Mouse (Mus musculus) brain, adult 2 months (tissue): ENCODE measurements around the gene Faap100.
A peak's percentile ranks its signal among the peaks of the same experiment; 100 is the strongest.
"Not testable (repeated sequence)": the region's sequence is repeated elsewhere in the genome, so short reads cannot be mapped to it uniquely, and the experiment has no call there.

ENCODE experiments used
- DNase-seq: peaks from one replicate; pipeline ENCODE4 v3.0.0; 2011; ENCODE audit warnings: low read depth, low spot score

The Faap100 gene

DNA sequence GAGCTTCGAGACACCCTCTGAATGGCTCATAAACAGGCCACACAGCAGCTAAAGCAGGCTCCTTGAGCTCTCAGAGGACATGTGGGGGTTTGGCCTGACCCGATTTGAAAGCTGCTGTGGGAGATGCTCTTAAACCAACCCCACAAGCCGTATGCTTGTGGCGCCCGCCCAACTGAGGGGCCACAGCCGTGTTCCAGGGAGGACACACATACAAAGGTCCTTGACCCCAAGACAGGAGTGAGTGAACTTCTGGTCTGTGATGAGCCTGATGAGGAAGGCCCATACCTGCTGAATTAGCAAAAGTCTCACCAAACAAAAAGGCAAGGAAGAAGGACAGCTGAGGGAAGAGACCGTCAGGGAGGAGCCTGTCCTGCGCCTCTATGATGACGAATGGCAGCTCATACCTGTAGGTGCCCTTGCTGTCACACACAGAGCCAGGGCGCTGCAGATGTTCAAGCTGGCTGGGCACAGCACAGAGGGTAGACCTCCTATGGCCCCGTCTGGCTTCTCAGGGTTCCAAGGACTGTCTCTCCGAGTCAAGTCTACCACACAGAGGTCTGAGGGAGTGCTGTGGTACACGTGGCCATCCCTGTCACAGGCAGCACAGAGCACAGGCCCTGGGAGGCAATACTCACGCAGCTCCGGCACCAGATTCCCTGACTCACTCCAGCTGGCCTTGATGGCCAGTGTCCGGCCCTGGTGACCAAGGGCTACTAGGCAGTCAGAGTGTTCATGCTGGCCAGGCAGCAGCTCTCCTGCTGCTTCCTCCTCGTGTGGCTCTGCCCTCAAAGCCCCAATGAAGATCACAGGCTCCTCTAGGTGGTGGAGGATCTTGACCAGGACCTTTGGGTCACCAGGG is 2.0 kb downstream of the Faap100 start:
- DNase-seq: no peak

DNA sequence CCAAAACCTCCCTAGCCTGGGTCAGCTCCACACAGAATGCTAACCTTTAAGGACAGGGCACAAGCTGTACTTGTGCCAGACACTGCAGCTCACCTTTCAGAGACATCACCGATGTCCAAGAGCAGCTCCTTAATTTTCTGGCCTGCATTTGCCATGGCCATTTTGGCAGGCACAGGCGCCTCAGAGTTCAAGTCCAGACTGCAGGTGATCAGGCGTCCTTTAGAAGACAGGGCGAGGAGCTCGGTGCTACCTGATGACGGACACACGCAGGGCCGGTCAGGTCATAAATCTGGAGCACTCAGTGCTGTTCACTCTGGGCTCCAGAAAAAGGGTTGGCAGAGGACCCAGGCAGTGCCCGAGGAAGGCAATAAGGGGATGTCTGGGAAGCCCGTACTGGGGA is 3.2 kb downstream of the Faap100 start:
- DNase-seq: no peak

GRCm38 (mm10) chr11:120373820-120374586 is 4.6 kb downstream of the Faap100 start:
- DNase-seq: no peak

DNA sequence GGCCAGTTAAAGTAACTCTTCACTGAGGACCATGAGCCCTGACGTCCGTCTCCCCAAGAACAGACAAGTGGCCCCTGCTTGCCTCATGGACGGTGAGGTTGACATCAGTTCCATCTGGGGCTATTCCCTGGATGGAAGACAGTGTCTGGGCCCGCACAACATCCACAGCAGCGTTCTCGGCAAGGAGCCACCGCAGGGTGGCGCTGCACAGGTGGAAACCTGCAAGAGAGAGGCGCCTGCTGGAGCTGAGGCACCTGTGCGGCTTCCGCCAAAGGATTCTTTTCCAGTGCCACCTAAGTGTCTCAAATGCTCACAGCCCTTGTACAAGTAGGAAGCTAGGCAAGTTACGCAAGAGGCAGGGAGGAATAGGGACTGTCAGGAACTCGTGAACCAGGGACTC is 5.5 kb downstream of the Faap100 start:
- DNase-seq: peak; percentile 46

DNA sequence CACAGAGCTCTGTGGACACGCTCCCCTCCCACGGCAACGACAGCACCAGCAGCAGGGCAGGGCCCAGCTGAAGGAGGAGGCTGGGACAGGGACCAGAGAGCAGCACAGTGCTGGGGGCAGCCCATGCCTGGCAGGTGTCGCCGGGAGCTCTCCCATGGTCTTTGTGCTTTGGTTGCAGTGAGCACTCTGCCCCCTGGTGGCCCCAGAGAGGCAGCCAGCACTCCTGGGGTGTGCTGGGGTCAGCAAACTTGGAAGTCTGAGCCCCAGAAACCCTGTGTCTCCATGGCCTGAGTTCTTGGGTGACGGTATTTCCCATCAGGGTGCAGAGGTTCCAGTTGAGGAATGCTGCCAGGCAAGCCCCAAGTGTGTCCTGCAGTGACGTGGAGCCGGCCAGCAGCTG is 8.9 kb downstream of the Faap100 start:
- DNase-seq: peak; percentile 61

GRCm38 (mm10) chr11:120366443-120367027 is 12.0 kb downstream of the Faap100 start:
- DNase-seq: no peak

DNA sequence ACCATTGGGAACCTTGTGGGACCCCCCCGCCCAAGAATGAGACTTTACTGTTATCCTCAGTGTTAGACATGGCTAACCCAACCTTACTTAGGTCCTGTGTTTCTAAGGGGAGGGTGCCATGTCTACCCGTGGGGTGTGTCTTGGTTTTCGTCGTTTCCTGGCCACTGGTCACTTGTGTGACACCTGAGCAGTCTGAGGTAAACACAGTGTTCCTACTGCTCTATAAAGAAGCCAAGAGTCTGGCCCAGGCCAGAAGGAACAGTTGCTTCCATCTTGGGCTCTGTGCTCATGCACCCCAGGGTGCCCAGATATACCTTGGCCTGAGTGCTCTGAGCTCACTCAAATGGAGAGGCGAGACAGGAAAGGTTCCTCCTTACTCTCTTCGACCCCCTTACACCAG is 15.7 kb downstream of the Faap100 start:
- DNase-seq: no peak

DNA sequence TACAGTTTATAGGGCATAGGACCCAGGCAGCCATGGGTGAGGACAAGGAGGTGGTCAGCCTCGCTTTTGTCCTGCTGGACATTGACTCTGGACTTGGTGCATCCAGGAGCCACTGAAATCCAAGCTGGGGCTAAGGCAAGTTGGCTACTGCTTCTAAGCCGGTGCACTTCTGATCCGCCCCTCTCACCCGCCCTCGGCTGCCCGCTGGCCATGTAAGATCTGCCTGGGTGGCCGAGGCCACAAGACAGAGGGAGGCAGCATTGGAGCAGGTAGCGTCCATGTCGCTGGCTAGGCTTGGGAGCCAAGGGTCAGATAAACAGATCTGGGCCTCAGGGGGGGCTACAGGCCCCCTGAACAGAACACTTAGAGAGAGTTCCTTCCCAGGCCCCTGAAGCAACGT is 17.3 kb downstream of the Faap100 start, which contains the start of gene Fscn2:
TSS of gene Fscn2 (plus strand) at position 240 of the 400 bp plus-strand sequence.
- DNase-seq: no peak

DNA sequence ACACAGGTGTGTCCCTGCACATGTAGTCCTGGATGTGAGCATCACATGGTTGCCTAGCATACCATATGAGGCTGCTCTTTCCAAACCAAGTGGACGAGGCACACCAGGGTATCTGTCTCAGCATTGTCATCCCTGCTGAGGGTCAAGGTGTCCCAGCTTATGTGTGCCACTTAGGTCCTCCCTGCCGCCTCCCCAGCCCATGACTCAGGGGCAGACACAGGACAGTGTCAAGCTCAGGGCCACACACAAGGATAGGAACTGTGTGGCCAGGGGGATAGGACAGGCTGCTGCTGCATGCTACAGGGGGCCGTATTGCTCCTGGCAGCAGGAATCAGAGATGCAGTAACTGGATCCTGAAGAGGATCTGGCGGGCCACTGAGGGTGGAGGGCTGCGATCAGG is 17.8 kb downstream of the Faap100 start:
- DNase-seq: no peak

DNA sequence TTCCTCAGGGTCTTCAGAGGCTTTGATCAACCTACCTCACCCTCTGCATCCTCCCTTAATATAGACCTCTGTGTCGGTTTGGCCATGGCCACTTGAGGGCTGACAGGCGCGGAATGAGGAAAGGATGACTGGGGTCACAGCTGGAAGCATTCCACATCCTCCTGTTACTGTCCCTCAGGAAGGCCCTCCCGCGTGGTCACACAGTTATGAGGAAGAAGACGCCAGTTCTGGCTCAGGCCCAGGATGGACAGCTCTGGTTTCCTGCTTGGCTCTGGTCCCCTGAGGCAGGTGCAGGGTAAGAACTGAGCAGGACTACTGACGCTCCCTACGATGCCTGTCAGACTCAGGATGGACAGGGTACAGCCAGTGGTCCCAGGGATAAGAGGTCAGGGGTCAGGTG is 18.5 kb downstream of the Faap100 start:
- no peak for DNase-seq

DNA sequence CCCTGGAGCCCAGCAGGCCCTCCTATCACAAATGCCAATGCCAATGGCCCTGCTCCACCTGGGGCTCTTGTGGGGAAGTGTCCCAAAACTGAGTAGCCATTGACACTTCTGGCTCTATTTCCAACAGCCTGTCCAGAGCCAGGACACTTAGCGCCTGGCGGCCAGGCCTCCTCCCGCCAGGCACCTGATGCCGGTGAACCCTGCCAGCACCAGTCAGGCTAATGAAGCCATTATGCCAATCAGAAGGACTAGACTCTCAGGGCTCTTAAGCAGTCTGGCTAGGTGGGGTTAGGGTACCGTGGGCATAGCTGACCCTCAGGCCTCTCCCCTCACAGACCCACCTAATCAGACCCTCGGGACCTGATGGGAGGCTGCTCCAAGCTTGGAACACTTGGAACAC is 19.2 kb downstream of the Faap100 start:
- DNase-seq: peak; percentile 56

GRCm38 (mm10) chr11:120357791-120358401 is 20.7 kb downstream of the Faap100 start:
- peak; percentile 87 for DNase-seq

DNA sequence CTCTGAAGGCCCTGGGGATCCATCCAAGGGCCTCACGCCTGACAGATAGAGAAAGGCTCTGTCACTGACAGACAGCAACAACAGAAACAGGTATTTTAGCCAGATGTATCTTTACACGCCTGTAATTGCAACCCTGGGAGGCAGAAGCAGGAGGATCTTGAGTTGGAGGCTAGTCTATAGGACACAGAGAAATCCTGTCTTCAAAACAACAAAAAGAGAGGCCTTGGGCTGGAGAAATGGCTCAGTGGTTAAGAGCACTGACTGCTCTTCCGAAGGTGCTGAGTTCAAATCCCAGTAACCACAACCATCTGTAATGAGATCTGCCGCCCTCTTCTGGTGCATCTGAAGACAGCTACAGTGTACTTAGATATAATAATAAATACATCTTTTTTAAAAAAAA is 21.7 kb downstream of the Faap100 start:
- DNase-seq: no peak

DNA sequence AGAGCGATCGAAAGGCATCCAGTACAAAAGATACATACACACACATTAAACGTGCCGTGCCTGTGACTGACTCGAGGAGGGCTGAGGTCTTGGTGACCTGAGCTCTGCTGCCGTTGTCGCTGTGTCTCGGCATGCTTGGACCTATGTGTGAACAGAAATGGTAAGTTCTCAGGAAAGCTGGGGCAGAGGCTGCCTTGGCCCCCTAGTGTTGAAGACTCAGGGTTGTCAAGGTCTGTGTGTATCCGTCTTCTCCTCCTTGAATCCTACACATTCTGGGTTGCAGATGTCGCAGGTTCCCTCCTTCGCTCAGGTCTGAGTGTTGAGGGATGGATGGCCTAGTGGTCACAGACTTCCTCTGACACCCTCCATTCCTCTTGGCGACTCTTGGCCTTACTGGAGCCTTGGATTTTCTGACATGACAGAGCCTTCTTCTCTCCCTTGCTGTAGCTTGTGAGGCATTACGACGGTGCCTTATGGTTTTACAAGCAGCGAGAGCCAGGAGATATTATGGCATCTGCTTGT is 22.2 kb downstream of the Faap100 start:
- no peak for DNase-seq

GRCm38 (mm10) chr11:120355277-120356039 is 23.1 kb downstream of the Faap100 start:
- DNase-seq: no peak

DNA sequence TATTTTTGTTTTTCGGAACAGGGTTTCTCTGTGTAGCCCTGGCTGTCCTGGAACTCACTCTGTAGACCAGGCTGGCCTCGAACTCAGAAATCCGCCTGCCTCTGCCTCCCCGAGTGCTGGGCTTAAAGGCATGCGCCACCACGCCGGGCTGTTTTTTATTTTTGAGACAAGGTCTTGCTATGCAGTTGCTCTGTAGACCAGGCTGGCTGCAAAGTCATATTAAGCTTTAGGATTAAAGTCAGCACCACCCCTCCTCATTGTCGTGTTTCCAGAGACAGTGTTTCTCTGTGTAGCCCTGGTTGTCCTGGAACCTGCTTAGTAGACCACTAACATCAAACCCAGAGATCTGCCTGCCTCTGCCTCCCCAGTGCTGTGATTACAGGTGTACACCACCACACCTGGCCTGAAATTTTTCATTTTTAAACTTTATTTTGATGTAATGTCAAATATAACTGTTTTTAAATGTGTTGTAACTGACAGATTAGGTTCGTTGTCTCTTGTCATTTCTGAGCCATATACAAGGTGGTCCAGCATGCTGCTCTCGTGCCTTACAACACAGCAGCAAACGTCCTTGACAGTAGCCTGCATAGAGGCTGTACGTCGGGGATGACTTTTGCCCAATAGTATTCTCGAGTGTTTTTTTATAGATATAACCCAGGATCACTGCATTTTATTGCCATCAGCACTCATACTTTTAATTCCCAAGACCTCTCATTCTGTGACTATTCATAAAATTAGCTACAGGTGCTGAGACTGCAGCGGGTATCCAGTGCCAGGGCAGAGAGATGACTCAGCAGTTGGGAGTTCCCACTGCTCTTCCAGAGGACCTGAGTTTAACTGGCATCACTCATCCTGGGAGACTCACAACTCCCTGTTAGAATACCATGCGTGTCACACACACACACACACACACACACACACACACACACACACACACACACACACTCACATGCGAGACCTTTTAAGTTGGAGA is 24.0 kb downstream of the Faap100 start:
- DNase-seq: peak; percentile 59

- peak; percentile 38 for DNase-seq
These were observed 24.9 kb downstream of the Faap100 start for GRCm38 (mm10) chr11:120353500-120354303.

DNA sequence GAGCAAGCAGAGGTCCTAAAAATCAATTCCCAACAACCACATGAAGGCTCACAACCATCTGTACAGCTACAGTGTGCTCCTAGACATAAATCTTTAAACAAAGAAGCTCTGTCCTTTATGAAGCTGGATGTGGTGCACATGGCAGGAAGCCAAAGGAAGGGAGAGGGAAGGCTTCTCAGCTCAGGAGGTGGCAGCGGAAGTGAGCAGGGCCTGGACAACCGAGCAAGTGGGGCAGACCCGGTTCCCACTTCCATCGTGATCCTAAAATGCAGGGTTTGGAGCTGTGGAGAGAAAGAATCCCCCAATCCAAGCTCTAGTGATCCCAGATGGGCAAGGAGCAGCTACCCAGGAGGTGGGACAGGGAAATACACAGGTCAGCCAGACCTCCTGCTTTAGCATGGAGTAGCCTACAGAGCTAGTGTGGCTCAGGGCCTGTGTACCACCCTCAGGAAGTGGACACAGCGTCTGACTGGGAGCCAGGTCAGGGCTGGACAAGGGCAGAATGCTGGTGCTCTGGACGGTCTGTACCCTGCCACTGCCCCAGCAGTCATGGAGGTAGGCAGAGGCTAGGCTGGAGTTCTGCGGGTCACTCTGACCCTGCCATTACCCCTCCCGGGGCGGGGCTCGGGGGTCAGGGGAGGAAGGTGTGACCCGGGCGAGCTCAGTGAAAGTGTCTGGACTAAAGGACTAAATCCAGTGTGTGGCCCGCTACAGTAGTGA is 25.8 kb downstream of the Faap100 start:
- peak; percentile 70 for DNase-seq

DNA sequence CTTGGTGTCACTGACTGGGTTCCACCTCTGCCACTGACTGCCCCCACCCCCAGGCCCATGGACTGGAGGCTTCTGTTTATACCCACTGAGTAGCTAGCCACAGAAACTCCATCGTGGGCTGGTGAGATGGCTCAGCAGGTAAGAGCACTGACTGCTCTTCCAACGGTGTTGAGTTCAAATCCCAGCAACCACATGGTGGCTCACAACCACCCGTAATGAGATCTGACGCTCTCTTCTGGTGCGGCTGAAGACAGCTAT is 26.5 kb downstream of the Faap100 start:
- DNase-seq: not testable (repeated sequence)
